Mouse (Mus musculus) CH12.LX (cell line): ENCODE measurements around the gene Nsmce1. TPM values are rescaled to one million over a fixed set of nuclear protein-coding genes. Genes with fewer than 3 reads are reported as not detected.

Source experiments
- DNase-seq: peaks from one replicate; pipeline ENCODE4 v3.0.0-alpha.2; 2013; ENCODE audit errors: extremely low read depth
- H3K27ac ChIP-seq: 2 replicates; pipeline ENCODE4 v1.5.1; 2012; ENCODE audit warnings: low read depth, mild to moderate bottlenecking, control low read depth, moderate library complexity; ENCODE audit not compliant: insufficient read depth
- H3K27me3 ChIP-seq: replicated peaks from 2 replicates; pipeline ENCODE3; 2012; ENCODE audit warnings: inconsistent platforms
- H3K36me3 ChIP-seq, 2 experiments: replicated peaks in 1 of 2; 2 replicates each; pipeline versions ENCODE3 to v1.6.1; 2012; ENCODE audit warnings: inconsistent platforms in 1 of 2, low read length in 1 of 2, mild to moderate bottlenecking in 1 of 2, mixed read lengths in 1 of 2, moderate library complexity in 1 of 2; ENCODE audit not compliant: control insufficient read depth in 1 of 2, insufficient read depth in 1 of 2
- H3K4me1 ChIP-seq, 2 experiments: 2 replicates each; pipeline ENCODE4 v1.6.1; 2012; ENCODE audit warnings: inconsistent platforms in 1 of 2, moderate library complexity in 1 of 2; ENCODE audit not compliant: insufficient read depth in 2 of 2, control insufficient read depth in 1 of 2
- H3K4me2 ChIP-seq: 2 replicates; pipeline ENCODE4 v1.6.1; 2012; ENCODE audit warnings: low read depth, mild to moderate bottlenecking, control low read depth; ENCODE audit not compliant: poor library complexity, insufficient read depth, severe bottlenecking
- H3K4me3 ChIP-seq, 3 experiments: fragments of 150-350 bp in 1 of 3; sonication (generic) in 1 of 3; replicated peaks in 1 of 3; 2 replicates each; pipeline versions ENCODE3 to v1.5.1; 2011 to 2012; ENCODE audit warnings: low read depth in 2 of 3, low read length in 2 of 3, mild to moderate bottlenecking in 2 of 3, moderate library complexity in 2 of 3, control low read depth in 1 of 3, improper control_type of control experiment in 1 of 3, inconsistent platforms in 1 of 3, mixed read lengths in 1 of 3; ENCODE audit not compliant: poor library complexity in 1 of 3
- H3K79me2 ChIP-seq: replicated peaks from 2 replicates; pipeline ENCODE4 v1.6.1; 2012; ENCODE audit warnings: mild to moderate bottlenecking, moderate library complexity; ENCODE audit not compliant: control insufficient read depth, poor library complexity, insufficient read depth, severe bottlenecking; ENCODE audit errors: extremely low read depth
- H3K9ac ChIP-seq: 2 replicates; pipeline ENCODE4 v1.6.1; 2012; ENCODE audit warnings: low read depth, mild to moderate bottlenecking, control low read depth, moderate library complexity; ENCODE audit not compliant: insufficient read depth
- H3K9me3 ChIP-seq: replicated peaks from 2 replicates; pipeline ENCODE3; 2012; ENCODE audit warnings: low read length, inconsistent platforms, mixed read lengths
- BHLHE40 ChIP-seq: IDR thresholded peaks from 2 replicates; pipeline ENCODE4 v1.6.1; 2011; ENCODE audit warnings: mild to moderate bottlenecking, low read depth, low read length, improper control_type of control experiment
- CHD1 ChIP-seq: IDR thresholded peaks from 2 replicates; pipeline ENCODE4 v1.6.1; 2012; ENCODE audit warnings: low read depth, low read length, improper control_type of control experiment, inconsistent platforms
- CTCF ChIP-seq, 2 experiments: IDR thresholded peaks in 1 of 2; conservative IDR thresholded peaks in 1 of 2; 2 replicates each; pipeline ENCODE4 v1.5.1; 2011 to 2012; ENCODE audit warnings: low read depth in 2 of 2, low read length in 2 of 2, improper control_type of control experiment in 1 of 2, inconsistent platforms in 1 of 2, mild to moderate bottlenecking in 1 of 2, moderate library complexity in 1 of 2
- EP300 ChIP-seq: IDR thresholded peaks from 2 replicates; pipeline ENCODE4 v1.6.1; 2011; ENCODE audit warnings: low read length, improper control_type of control experiment
- GABPA ChIP-seq: IDR thresholded peaks from 2 replicates; pipeline ENCODE4 v1.6.1; 2012; ENCODE audit warnings: low read depth, low read length, improper control_type of control experiment, inconsistent platforms; ENCODE audit not compliant: insufficient replicate concordance
- MAX ChIP-seq: IDR thresholded peaks from 2 replicates; pipeline ENCODE4 v1.6.1; 2011; ENCODE audit warnings: low read length, improper control_type of control experiment
- MEF2A ChIP-seq: IDR thresholded peaks from 2 replicates; pipeline ENCODE4 v1.6.1; 2014; ENCODE audit warnings: low read depth, mild to moderate bottlenecking, inconsistent platforms, low read length, improper control_type of control experiment, borderline replicate concordance
- MYC ChIP-seq: IDR thresholded peaks from 2 replicates; pipeline ENCODE4 v1.6.1; 2011; ENCODE audit warnings: low read depth, mild to moderate bottlenecking, improper control_type of control experiment, low read length
- NRF1 ChIP-seq: IDR thresholded peaks from 2 replicates; pipeline ENCODE4 v1.6.1; 2014; ENCODE audit warnings: low read depth, mild to moderate bottlenecking, inconsistent platforms, low read length, improper control_type of control experiment, moderate library complexity
- POLR2AphosphoS2 ChIP-seq: IDR thresholded peaks from 2 replicates; pipeline ENCODE4 v1.6.1; 2011; ENCODE audit warnings: low read depth, low read length, improper control_type of control experiment
- RAD21 ChIP-seq: IDR thresholded peaks from 2 replicates; pipeline ENCODE4 v1.6.1; 2011; ENCODE audit warnings: low read depth, mild to moderate bottlenecking, low read length, improper control_type of control experiment, moderate library complexity
- SMC3 ChIP-seq: IDR thresholded peaks from 2 replicates; pipeline ENCODE4 v1.6.1; 2011; ENCODE audit warnings: low read depth, low read length, improper control_type of control experiment
- USF1 ChIP-seq: IDR thresholded peaks from 2 replicates; pipeline ENCODE4 v1.6.1; 2014; ENCODE audit warnings: low read depth, mild to moderate bottlenecking, inconsistent platforms, low read length, improper control_type of control experiment
- ZKSCAN1 ChIP-seq: IDR thresholded peaks from 2 replicates; pipeline ENCODE4 v1.6.1; 2012; ENCODE audit warnings: low read depth, inconsistent platforms, low read length, improper control_type of control experiment, borderline replicate concordance
- ZNF384 ChIP-seq: IDR thresholded peaks from 2 replicates; pipeline ENCODE4 v1.6.1; 2012; ENCODE audit warnings: low read depth, low read length, improper control_type of control experiment, inconsistent platforms
- dilution Hi-C: fragments of 300-500 bp; cut with MboI; formaldehyde crosslinking; loops from 2 replicates; pipeline ENCODE4 v1.14.3; 2020; ENCODE audit warnings: low sequenced_read_pairs; ENCODE audit not compliant: extremely low pct_unique_long_range_greater_than_20kb, extremely low pct_ligation_motif_present
- in situ Hi-C: fragments of 300-500 bp; cut with MboI; formaldehyde crosslinking; loops from 3 replicates; pipeline ENCODE4 v1.14.3; 2019; ENCODE audit warnings: low sequenced_read_pairs, low pct_ligation_motif_present, low pct_unique_long_range_greater_than_20kb, mixed read lengths
- polyA plus RNA-seq: library from polyadenylated mRNA; unstranded; fragments of >175 nt; gene quantifications from 2 replicates; pipeline ENCODE4 v1.2.1, GENCODE M21; 2012; ENCODE audit warnings: low read depth; ENCODE audit not compliant: insufficient read length
- total RNA-seq, 2 experiments: library from RNA; depleted of rRNA; stranded (reverse); fragments of 300-350 nt in 1 of 2; fragments of >200 nt in 1 of 2; gene quantifications; 2 replicates each; pipeline ENCODE4 v1.2.3; 2012 to 2014

Gene Nsmce1
- total and polyA plus RNA-seq, 3 experiments: 52.0 to 74.8 (median 61.9) TPM

DNA sequence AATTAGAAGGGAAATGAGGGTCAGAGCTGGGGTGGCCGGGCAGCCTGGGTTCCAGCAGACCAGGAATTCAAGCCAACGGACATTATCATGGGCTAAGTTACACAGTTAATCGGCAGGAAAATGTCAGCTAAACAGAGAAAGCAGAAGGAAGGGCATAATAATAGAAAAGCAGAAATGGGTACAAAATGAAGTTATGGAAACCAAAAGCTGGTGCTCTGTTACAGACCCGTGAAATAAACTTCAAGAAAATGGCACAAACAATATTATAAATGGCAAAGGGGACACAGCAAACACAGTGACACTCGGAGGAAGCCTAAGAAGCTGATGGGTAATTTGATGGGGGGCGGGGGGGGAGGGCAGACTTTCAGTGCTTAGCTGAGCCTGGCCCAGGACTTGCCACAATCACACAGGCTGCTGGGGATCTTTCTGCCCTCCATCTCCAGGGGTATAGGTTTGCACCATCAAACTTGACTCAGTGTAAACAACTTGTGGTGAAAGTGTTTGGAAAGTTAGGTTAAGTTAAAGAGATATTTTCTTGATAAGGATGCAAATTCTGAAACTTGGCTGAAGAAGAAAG lies 4.6 kb upstream of the Nsmce1 start:
- DNase-seq: no peak
- no peaks in the 10 kb centered on the region for H3K36me3 ChIP-seq
- in situ Hi-C loops (no loop called here), dilution Hi-C loops (no loop called here)
- peaks cover 4% of the 10 kb centered on the region for H3K27me3 ChIP-seq
- no peaks in the 10 kb centered on the region for H3K9me3 ChIP-seq
- H3K79me2 ChIP-seq: no peaks in the 10 kb centered on the region
- H3K27ac ChIP-seq: no peak overlapping the region
- H3K4me3 ChIP-seq: no peak overlapping the region
- H3K4me1 ChIP-seq: peaks cover 4 to 44% of the 10 kb centered on the region in 2 experiments; a peak in 2 of 4 replicates
- no peak overlapping the region for H3K9ac ChIP-seq
- TF ChIP-seq MEF2A (no peak), EP300 (0 out of 2 replicates have a peak, but pooled peaks have one; percentile 22)
- peak overlapping the region; percentile 23; the same call in 1 of the 2 replicates for H3K4me2 ChIP-seq

DNA sequence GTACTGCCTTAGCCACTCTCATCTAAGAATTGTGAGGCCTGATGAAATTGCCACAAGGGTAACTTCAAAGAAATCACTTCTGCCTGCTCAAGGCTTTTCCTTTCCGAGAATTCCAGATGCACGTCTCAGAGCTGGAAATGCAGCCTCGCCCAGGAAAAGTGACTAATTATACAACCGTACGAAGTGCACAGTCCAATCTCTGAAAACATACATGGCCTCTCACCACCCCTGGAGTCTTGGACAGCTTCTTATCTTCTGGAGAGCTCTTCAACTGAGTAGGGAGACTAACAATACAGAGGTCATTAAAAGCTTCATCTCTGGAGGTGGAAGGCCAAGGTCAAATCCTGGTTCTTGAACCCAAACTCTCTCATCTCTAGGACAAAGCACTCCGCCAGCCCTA lies 1.2 kb upstream of the Nsmce1 start:
- H3K27ac ChIP-seq: no peak overlapping the region
- H3K79me2 ChIP-seq: no peaks in the 10 kb centered on the region
- H3K27me3 ChIP-seq: peaks cover 4% of the 10 kb centered on the region
- peaks cover 9 to 51% of the 10 kb centered on the region in 2 experiments for H3K4me1 ChIP-seq
- H3K9me3 ChIP-seq: no peaks in the 10 kb centered on the region
- dilution Hi-C loops: no loop called here
- in situ Hi-C loops: no loop called here
- no peak for DNase-seq
- H3K4me2 ChIP-seq: no peak overlapping the region
- H3K36me3 ChIP-seq: peaks cover 0 to 17% of the 10 kb centered on the region in 2 experiments
- no peak overlapping the region for H3K9ac ChIP-seq
- TF ChIP-seq CTCF (conservative IDR thresholded peaks at IDR 0.05 in 1 of 2, IDR thresholded peaks at IDR 0.05 in 1 of 2; ENCODE audit: low read depth in 2 of 2, low read length in 2 of 2) (no peak), MEF2A (no peak), ZKSCAN1 (no peak), POLR2AphosphoS2 (no peak), RAD21 (no peak), MAX (no peak), ZNF384 (no peak), GABPA (no peak), CHD1 (no peak), BHLHE40 (no peak), USF1 (no peak), NRF1 (no peak)
- no peak overlapping the region for H3K4me3 ChIP-seq

DNA sequence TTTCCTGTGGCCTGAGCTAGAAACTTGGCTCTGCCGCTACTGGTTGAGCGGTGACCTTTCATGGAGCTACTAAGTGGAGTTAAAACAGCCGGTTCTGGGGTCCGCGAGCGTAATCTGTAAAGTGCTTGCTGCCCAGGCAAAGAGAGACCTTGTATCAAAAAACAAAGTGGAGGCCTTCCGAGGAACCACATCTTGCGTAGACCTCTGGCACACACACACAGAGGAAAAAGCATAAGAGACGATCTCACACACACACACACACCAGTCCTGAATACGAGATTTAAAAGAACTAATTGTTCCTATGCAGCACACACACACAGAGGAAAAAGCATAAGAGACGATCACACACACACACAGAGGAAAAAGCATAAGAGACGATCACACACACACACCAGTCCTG lies 364 bp upstream of the Nsmce1 start:
- Histone ChIP-seq H3K27me3 (peaks cover 4% of the 10 kb centered on the region), H3K4me3 (peak overlapping the region; percentile 49 to 63 (median 63)), H3K27ac (no peak overlapping the region), H3K4me2 (peak overlapping the region; percentile 35)
- DNase-seq: no peak
- in situ Hi-C loops: no loop called here
- TF ChIP-seq SMC3 (0 out of 2 replicates have a peak, but pooled peaks have one; percentile 1), MYC (no peak)
- TF ChIP-seq, all 38 proteins: peak for 1
- peaks cover 0 to 20% of the 10 kb centered on the region in 2 experiments for H3K36me3 ChIP-seq
- dilution Hi-C loops: no loop called here
- H3K4me1 ChIP-seq: peaks cover 9 to 51% of the 10 kb centered on the region in 2 experiments
- H3K9ac ChIP-seq: peak overlapping the region; percentile 82
- H3K79me2 ChIP-seq: no peaks in the 10 kb centered on the region
- no peaks in the 10 kb centered on the region for H3K9me3 ChIP-seq
